Mouse (Mus musculus) embryonic fibroblast, embryonic 13.5 days (primary cell): Measurements from ENCODE around the gene Nmur2. TPM values are rescaled to one million over a fixed set of nuclear protein-coding genes. Genes with fewer than 3 reads are reported as not detected.

Source experiments
- H3K27ac ChIP-seq: 2 replicates; pipeline ENCODE4 v1.5.1; 2012; ENCODE audit warnings: low read length, control low read depth, inconsistent platforms; ENCODE audit not compliant: insufficient read depth
- H3K4me1 ChIP-seq: 2 replicates; pipeline ENCODE4 v1.6.1; 2011; ENCODE audit warnings: low read length; ENCODE audit not compliant: control insufficient read depth, insufficient read depth
- H3K4me3 ChIP-seq: 2 replicates; pipeline ENCODE4 v1.5.1; 2011; ENCODE audit warnings: mild to moderate bottlenecking, control low read depth, low read length; ENCODE audit not compliant: insufficient read depth
- CTCF ChIP-seq: IDR thresholded peaks from 2 replicates; pipeline ENCODE4 v1.5.1; 2011; ENCODE audit warnings: mild to moderate bottlenecking, control low read depth, low read length, moderate library complexity, borderline replicate concordance; ENCODE audit not compliant: insufficient read depth
- POLR2A ChIP-seq: IDR thresholded peaks from 2 replicates; pipeline ENCODE4 v1.6.1; 2011; ENCODE audit warnings: low read depth, mild to moderate bottlenecking, control low read depth, low read length, moderate library complexity
- polyA plus RNA-seq: library from polyadenylated mRNA; stranded (reverse); fragments of >200 nt; gene quantifications from 2 replicates; pipeline ENCODE4 v1.2.4, GENCODE M21; 2011; ENCODE audit warnings: low read depth; ENCODE audit not compliant: missing spikeins, insufficient read length

The Nmur2 gene
- polyA plus RNA-seq, 1 experiment, result not detected

DNA sequence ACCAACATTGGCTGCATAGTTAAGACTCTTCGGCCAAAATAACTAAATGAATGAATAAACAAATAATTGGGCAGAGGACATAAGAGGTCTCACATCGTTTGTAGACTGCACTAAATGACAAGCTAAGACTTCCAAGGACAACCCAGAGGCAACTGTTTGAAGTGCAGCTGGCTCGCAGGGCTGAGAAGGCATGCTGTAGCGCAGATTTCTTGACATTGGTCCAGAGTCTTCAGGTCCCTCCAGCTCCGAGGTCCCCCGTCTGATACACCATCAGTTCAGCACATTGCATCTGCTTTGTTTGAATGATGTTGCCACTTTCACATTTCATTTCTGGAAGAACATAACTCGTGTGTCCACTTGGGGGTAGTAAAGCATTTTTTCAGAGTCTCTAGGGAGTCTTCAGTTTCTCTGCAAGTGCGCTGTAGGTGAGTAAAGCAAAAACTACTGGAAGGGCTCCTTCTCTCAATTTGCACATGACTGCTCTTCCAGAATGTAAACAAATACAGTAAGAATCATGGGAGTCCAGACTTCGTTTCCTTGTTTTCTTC, 27.2 kb downstream of the Nmur2 start:
- Histone ChIP-seq H3K4me1 (no peaks in the 10 kb centered on the region), H3K4me3 (no peak overlapping the region), H3K27ac (no peak overlapping the region)
- TF ChIP-seq CTCF (no peak), POLR2A (no peak)

GRCm38 (mm10) chr11:56012396-56012795, 28.4 kb downstream of the Nmur2 start:
- no peak for TF ChIP-seq CTCF
- no peak for TF ChIP-seq POLR2A
- Histone ChIP-seq H3K4me3 (no peak overlapping the region), H3K4me1 (no peaks in the 10 kb centered on the region), H3K27ac (no peak overlapping the region)

GRCm38 (mm10) chr11:56008277-56008676, 32.5 kb downstream of the Nmur2 start:
- no peak overlapping the region for H3K27ac ChIP-seq
- no peak overlapping the region for H3K4me3 ChIP-seq
- no peaks in the 10 kb centered on the region for H3K4me1 ChIP-seq
- no peak for TF ChIP-seq CTCF

- no peak overlapping the region for H3K4me3 ChIP-seq
- H3K27ac ChIP-seq, result no peak overlapping the region
- H3K4me1 ChIP-seq, result no peaks in the 10 kb centered on the region
- TF ChIP-seq CTCF (no peak), POLR2A (no peak)
Observed at GRCm38 (mm10) chr11:55992799-55993198, 48.0 kb downstream of the Nmur2 start.

DNA sequence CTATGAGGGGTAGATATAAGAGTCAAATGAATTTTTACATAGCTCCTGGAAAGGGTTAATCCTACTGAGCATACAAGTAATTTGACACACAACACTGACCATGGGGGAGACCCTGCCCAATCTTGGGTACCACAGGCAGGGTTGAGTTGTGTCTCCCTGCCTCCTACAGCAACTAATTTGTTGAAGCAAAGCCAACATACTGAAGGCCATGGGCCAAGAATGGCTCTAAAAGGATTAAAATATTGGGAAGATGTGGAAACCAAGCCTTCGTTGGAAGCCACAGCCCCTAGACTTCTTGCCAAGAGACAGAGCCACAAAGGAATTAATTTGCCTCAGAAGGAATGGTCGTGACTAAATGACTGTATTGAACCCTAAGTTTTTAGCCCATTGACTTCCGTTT, 48.7 kb downstream of the Nmur2 start:
- Histone ChIP-seq H3K4me1 (no peaks in the 10 kb centered on the region), H3K4me3 (no peak overlapping the region), H3K27ac (no peak overlapping the region)
- no peak for TF ChIP-seq POLR2A

DNA sequence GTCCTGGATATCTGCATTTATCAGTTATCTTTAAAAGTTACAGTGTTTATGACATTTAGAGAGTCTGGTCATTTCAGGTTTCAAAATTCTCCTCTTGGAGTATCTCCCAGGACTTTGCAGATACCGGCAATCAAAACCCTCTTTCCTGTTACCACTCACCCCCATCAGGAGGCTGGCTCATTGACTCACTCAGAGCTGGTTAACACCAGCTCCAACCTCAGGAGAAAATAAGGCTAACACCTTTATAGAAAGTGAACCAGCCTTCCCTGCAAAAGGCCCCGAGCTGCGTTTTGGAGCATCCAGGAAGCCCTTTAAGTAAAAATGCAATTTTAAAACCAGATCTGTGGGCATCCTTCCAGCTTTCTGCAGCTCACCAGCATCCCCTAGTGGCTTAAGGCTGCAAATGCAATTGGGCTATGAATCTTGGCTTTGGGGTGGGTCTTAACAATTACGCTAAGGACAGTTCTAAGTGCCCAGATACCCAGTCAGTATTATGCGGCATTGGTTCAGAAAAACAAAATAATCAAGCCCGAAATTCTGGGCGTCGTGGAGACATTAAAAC, 49.2 kb downstream of the Nmur2 start:
- H3K4me3 ChIP-seq, result no peak overlapping the region
- H3K4me1 ChIP-seq, result no peaks in the 10 kb centered on the region
- TF ChIP-seq CTCF (peak; percentile 67), POLR2A (no peak)
- H3K27ac ChIP-seq, result no peak overlapping the region

DNA sequence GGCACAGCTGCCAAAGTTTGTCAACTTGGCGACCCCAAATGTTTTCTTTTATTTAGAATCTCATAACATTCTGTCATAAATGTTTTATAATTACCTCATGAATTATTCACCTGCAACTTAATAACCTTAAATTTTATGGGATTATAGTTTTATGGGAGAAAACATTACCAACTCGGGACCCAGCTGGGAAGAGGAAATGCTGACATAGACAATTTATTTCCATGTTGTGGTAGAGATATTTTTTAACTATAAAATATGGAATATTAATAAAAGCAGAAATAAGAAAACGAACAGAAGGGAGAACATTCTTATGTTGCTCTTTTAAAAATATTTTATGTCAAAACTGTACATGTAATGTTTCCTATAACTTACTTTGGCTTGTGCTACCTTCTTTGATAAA, 56.2 kb downstream of the Nmur2 start:
- TF ChIP-seq CTCF, result no peak
- no peak for TF ChIP-seq POLR2A
- no peaks in the 10 kb centered on the region for H3K4me1 ChIP-seq
- no peak overlapping the region for H3K27ac ChIP-seq
- no peak overlapping the region for H3K4me3 ChIP-seq

GRCm38 (mm10) chr11:55981656-55982055, 59.2 kb downstream of the Nmur2 start:
- Histone ChIP-seq H3K27ac (no peak overlapping the region), H3K4me1 (no peaks in the 10 kb centered on the region), H3K4me3 (no peak overlapping the region)
- TF ChIP-seq CTCF (0 out of 2 replicates have a peak, but pooled peaks have one; percentile 1), POLR2A (no peak)

- Histone ChIP-seq H3K27ac (no peak overlapping the region), H3K4me1 (no peaks in the 10 kb centered on the region), H3K4me3 (no peak overlapping the region)
- no peak for TF ChIP-seq CTCF
- TF ChIP-seq POLR2A, result no peak
Observed at GRCm38 (mm10) chr11:55978146-55978545, 62.7 kb downstream of the Nmur2 start.
